Comparison of ENCODE assay signal across 8 mouse cellular contexts in the genomic region with DNA sequence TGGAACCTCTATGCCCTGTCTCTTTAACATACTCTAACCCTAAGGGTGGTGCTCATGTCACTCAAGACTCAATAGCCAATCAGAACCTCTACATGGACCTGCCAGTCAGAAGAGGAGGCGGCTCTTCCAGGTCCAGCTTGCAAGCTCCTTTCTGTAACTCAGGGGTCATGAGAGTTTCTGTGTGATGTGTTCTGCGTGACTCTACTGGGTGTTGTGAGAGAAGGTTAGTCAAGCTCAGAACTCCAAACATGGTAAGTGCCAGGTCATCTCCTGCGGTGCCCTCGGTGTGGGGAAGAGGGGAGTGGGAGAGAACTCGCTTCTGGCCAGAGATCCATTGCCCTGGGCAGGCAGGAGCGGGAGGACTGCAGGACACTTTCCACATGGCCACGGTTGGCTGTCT. TPM values are rescaled to one million over a fixed set of nuclear protein-coding genes. Genes with fewer than 3 reads are reported as not detected.
DNase-seq lines count a peak whose midpoint lies in the region; ATAC-seq and TF ChIP-seq lines count a peak whose summit lies in the region.
"Not testable (repeated sequence)": the region's sequence is repeated elsewhere in the genome, so short reads cannot be mapped to it uniquely, and the experiment has no call there.

TSS of gene Gm14403 (plus strand) at position 149 of the 400 bp plus-strand sequence.

- H3K4me3 ChIP-seq in limb, embryonic 14.5 days (replicated peaks; ENCODE audit: low read length): peak within 1 kb of the TSS; percentile 34
- peak within 1 kb of the TSS; percentile 38 for H3K4me3 ChIP-seq in midbrain, embryonic 13.5 days (replicated peaks)
- H3K4me3 ChIP-seq in stomach, embryonic 15.5 days (replicated peaks): peak within 1 kb of the TSS; percentile 44

- peak within 1 kb of the TSS; percentile 25; the same call in 1 of the 2 replicates for H3K4me2 ChIP-seq in limb, embryonic 14.5 days (replicated peaks; ENCODE audit: low read depth, low read length, severe bottlenecking)
- H3K4me2 ChIP-seq in midbrain, embryonic 13.5 days (replicated peaks): peak within 1 kb of the TSS; percentile 46
- peak within 1 kb of the TSS; percentile 49 for H3K4me2 ChIP-seq in stomach, embryonic 15.5 days

- ATAC-seq in hematopoietic stem cell, adult 5-6 weeks (replicated peaks in 1 of 2; ENCODE audit: insufficient read depth in 1 of 2, low FRiP score in 2 of 2, low TSS enrichment in 1 of 2, low read depth in 1 of 2, poor library complexity in 2 of 2, severe bottlenecking in 2 of 2); limb, embryonic 14.5 days (ENCODE audit: low FRiP score, low read depth); midbrain, embryonic 13.5 days; stomach, embryonic 15.5 days (ENCODE audit: insufficient read depth, low FRiP score, low read depth): not testable (repeated sequence)

- H3K27me3 ChIP-seq in limb, embryonic 14.5 days (ENCODE audit: control insufficient read depth, insufficient read depth, low read length); midbrain, embryonic 13.5 days; stomach, embryonic 15.5 days (replicated peaks): not testable (repeated sequence)

- TF ChIP-seq POLR2A in limb, embryonic 14.5 days (IDR thresholded peaks at IDR 0.05; ENCODE audit: borderline replicate concordance, extremely low read depth, insufficient read depth, insufficient read length): not testable (repeated sequence)

- not testable (repeated sequence) for H3K9me3 ChIP-seq in limb, embryonic 14.5 days (ENCODE audit: control insufficient read depth, low read length); midbrain, embryonic 13.5 days; stomach, embryonic 15.5 days

- H3K4me1 ChIP-seq in limb, embryonic 14.5 days (ENCODE audit: control insufficient read depth, insufficient read depth, low read length); midbrain, embryonic 13.5 days (replicated peaks); stomach, embryonic 15.5 days: not testable (repeated sequence)

- peak; percentile 83 for DNase-seq in R1 (ENCODE audit: low read depth, low spot score)
- DNase-seq in cerebellum, postnatal 25 days: peak; percentile 48 to 64
- DNase-seq in gastrocnemius, adult 18-20 months (ENCODE audit: low spot score): peak; percentile 59
- peak; percentile 36 to 55 for DNase-seq in kidney, postnatal 36 days
- not testable (repeated sequence) for DNase-seq in limb, embryonic 14.5 days (ENCODE audit: low spot score)

- not testable (repeated sequence) for H3K27ac ChIP-seq in limb, embryonic 14.5 days (replicated peaks; ENCODE audit: low read depth, low read length); midbrain, embryonic 13.5 days; stomach, embryonic 15.5 days

- not testable (repeated sequence) for H3K9ac ChIP-seq in limb, embryonic 14.5 days (ENCODE audit: low read depth, low read length, severe bottlenecking); midbrain, embryonic 13.5 days (replicated peaks); stomach, embryonic 15.5 days

- not testable (repeated sequence) for H3K36me3 ChIP-seq in limb, embryonic 14.5 days (ENCODE audit: control insufficient read depth, insufficient read depth, low read length); midbrain, embryonic 13.5 days; stomach, embryonic 15.5 days

- 10% methylated on average over 7 of the region's 7 CpGs for WGBS in limb, embryonic 14.5 days
- 21% methylated on average over 7 of the region's 7 CpGs for WGBS in midbrain, embryonic 13.5 days
- WGBS in stomach, embryonic 15.5 days: 20% methylated on average over 7 of the region's 7 CpGs

RNA-seq across cellular contexts. Expression of gene Gm14403, which starts in this region (rescaled TPM):
- total RNA-seq in gastrocnemius, adult 18-20 months (2021): 10 to 100 TPM; 37.9 to 40.1 TPM
- 5.4 and 13.0 TPM in 2 replicates for total RNA-seq in hematopoietic stem cell, adult 5-6 weeks (2017)
- 2.3 and 4.8 TPM in 2 replicates for polyA plus RNA-seq in limb, embryonic 14.5 days (2012; rRNA removed)
- 5.1 and 5.2 TPM in 2 replicates for polyA plus RNA-seq in limb, embryonic 14.5 days (2014; fragmentation: Nextera tagmentation; extraction: Ambion mirVana)
- 2.4 and 3.6 TPM in 2 replicates for polyA plus RNA-seq in midbrain, embryonic 13.5 days (2015; fragmentation: Nextera tagmentation; extraction: Ambion mirVana)
- 5.7 and 6.1 TPM in 2 replicates for polyA plus RNA-seq in stomach, embryonic 15.5 days (2015; fragmentation: Nextera tagmentation; extraction: Ambion mirVana)
